ENCODE assay signal across 8 mouse cellular contexts in the genomic region with DNA sequence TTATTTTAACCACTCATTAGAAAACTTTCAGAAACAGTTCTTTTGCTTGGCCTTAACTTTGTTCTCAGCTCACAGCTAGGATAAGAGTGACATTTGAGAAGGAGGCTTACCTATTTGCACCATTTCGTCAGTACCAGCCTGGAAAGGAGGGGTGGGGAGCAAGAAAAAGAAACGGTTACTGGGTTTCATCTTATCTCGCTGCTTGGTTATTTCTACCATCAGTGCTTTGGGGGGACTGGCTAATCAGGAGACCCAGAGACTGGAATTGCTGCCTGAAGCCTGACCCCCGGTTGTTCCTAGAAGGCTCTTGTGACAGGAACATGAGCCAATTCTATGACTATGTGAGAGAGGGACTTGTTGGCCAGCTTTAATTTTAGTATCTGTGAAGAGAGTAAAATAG. TPM values are rescaled to one million over a fixed set of nuclear protein-coding genes. Genes with fewer than 3 reads are reported as not detected.
A peak's percentile ranks its signal among the peaks of the same experiment; 100 is the strongest.
DNase-seq lines count a peak whose midpoint lies in the region; ATAC-seq lines count a peak whose summit lies in the region.

No protein-coding gene starts in this region.

- H3K27me3 ChIP-seq in kidney, embryonic 16.5 days (ENCODE audit: insufficient read depth, low read length) = no peaks in the 10 kb centered on the region
- no peaks in the 10 kb centered on the region for H3K27me3 ChIP-seq in forebrain, embryonic 13.5 days
- H3K27me3 ChIP-seq in limb, embryonic 12.5 days = no peaks in the 10 kb centered on the region
- no peaks in the 10 kb centered on the region for H3K27me3 ChIP-seq in neural tube, embryonic 13.5 days

- no peak overlapping the region for H3K9ac ChIP-seq in kidney, embryonic 16.5 days (replicated peaks; ENCODE audit: low read length)
- no peak overlapping the region; the same call in 1 of the 2 replicates for H3K9ac ChIP-seq in forebrain, embryonic 13.5 days
- H3K9ac ChIP-seq in limb, embryonic 12.5 days (replicated peaks) = no peak overlapping the region
- peak overlapping the region; percentile 84; the same call in 1 of the 2 replicates for H3K9ac ChIP-seq in neural tube, embryonic 13.5 days

- ATAC-seq in kidney, embryonic 16.5 days (ENCODE audit: low FRiP score, low TSS enrichment) = no peak
- ATAC-seq in forebrain, embryonic 13.5 days = no peak
- no peak for ATAC-seq in limb, embryonic 12.5 days (ENCODE audit: insufficient number of reproducible peaks, insufficient read depth, low FRiP score, low TSS enrichment, low read depth)
- no peak for ATAC-seq in neural tube, embryonic 13.5 days (ENCODE audit: low read depth)

- 36% methylated on average over 4 of the region's 4 CpGs for WGBS in kidney, embryonic 16.5 days
- WGBS in forebrain, embryonic 13.5 days = 28% methylated on average over 4 of the region's 4 CpGs
- 28% methylated on average over 4 of the region's 4 CpGs for WGBS in limb, embryonic 12.5 days
- 46% methylated on average over 4 of the region's 4 CpGs for WGBS in neural tube, embryonic 13.5 days

- H3K4me2 ChIP-seq in kidney, embryonic 16.5 days (replicated peaks; ENCODE audit: low read depth, low read length) = peak overlapping the region; percentile 100; the same call in 1 of the 2 replicates
- peak overlapping the region; percentile 100 for H3K4me2 ChIP-seq in forebrain, embryonic 13.5 days
- H3K4me2 ChIP-seq in limb, embryonic 12.5 days = peak overlapping the region; percentile 100
- peak overlapping the region; percentile 100 for H3K4me2 ChIP-seq in neural tube, embryonic 13.5 days

- no peaks in the 10 kb centered on the region for H3K36me3 ChIP-seq in kidney, embryonic 16.5 days (ENCODE audit: insufficient read depth, low read length)
- peaks cover 3% of the 10 kb centered on the region; the same call in 1 of the 2 replicates for H3K36me3 ChIP-seq in forebrain, embryonic 13.5 days (ENCODE audit: poor library complexity, severe bottlenecking)
- peaks cover 4% of the 10 kb centered on the region; the same call in 1 of the 2 replicates for H3K36me3 ChIP-seq in limb, embryonic 12.5 days
- no peaks in the 10 kb centered on the region for H3K36me3 ChIP-seq in neural tube, embryonic 13.5 days

- no peak for DNase-seq in kidney, adult 18-20 months
- no peak for DNase-seq in retina, postnatal 1 day
- no peak for DNase-seq in urinary bladder, postnatal 4 days (ENCODE audit: low spot score in 2 of 2)
- no peak for DNase-seq in adrenal gland, adult 2 months

- peaks cover 5% of the 10 kb centered on the region; the same call in 1 of the 2 replicates for H3K9me3 ChIP-seq in kidney, embryonic 16.5 days (ENCODE audit: low read length)
- no peaks in the 10 kb centered on the region; the same call in 1 of the 2 replicates for H3K9me3 ChIP-seq in forebrain, embryonic 13.5 days (replicated peaks)
- peaks cover 7% of the 10 kb centered on the region; the same call in 1 of the 2 replicates for H3K9me3 ChIP-seq in limb, embryonic 12.5 days
- no peaks in the 10 kb centered on the region for H3K9me3 ChIP-seq in neural tube, embryonic 13.5 days

- peaks cover 6% of the 10 kb centered on the region; the same call in 1 of the 2 replicates for H3K4me1 ChIP-seq in kidney, embryonic 16.5 days (ENCODE audit: insufficient read depth, low read length)
- peaks cover 12% of the 10 kb centered on the region; the same call in 1 of the 2 replicates for H3K4me1 ChIP-seq in forebrain, embryonic 13.5 days
- H3K4me1 ChIP-seq in limb, embryonic 12.5 days (replicated peaks) = peaks cover 12% of the 10 kb centered on the region
- peaks cover 27% of the 10 kb centered on the region for H3K4me1 ChIP-seq in neural tube, embryonic 13.5 days (replicated peaks)

- no peak overlapping the region for H3K4me3 ChIP-seq in kidney, embryonic 16.5 days (ENCODE audit: low read length)
- H3K4me3 ChIP-seq in forebrain, embryonic 13.5 days = peak overlapping the region; percentile 73
- H3K4me3 ChIP-seq in limb, embryonic 12.5 days (replicated peaks) = peak overlapping the region; percentile 64; the same call in 1 of the 2 replicates
- peak overlapping the region; percentile 77 for H3K4me3 ChIP-seq in neural tube, embryonic 13.5 days

- H3K27ac ChIP-seq in kidney, embryonic 16.5 days (ENCODE audit: low read length) = no peak overlapping the region
- H3K27ac ChIP-seq in forebrain, embryonic 13.5 days = no peak overlapping the region
- no peak overlapping the region for H3K27ac ChIP-seq in limb, embryonic 12.5 days
- no peak overlapping the region for H3K27ac ChIP-seq in neural tube, embryonic 13.5 days (replicated peaks)

RNA-seq across cellular contexts. Expression of a gene that starts 1.7 kb away (rescaled TPM):
- 1.7 TPM in 2 replicates for polyA plus RNA-seq in kidney, embryonic 16.5 days (2015; fragmentation: Nextera tagmentation; extraction: Ambion mirVana)
- 6.1 and 6.8 TPM in 2 replicates for polyA plus RNA-seq in forebrain, embryonic 13.5 days (2015; fragmentation: Nextera tagmentation; extraction: Ambion mirVana)
- 4.5 and 5.5 TPM in 2 replicates for polyA plus RNA-seq in limb, embryonic 12.5 days (2016; fragmentation: Nextera tagmentation; extraction: Ambion mirVana)
- polyA plus RNA-seq in neural tube, embryonic 13.5 days (2015; fragmentation: Nextera tagmentation; extraction: Ambion mirVana) = 7.5 and 8.4 TPM in 2 replicates
- total RNA-seq in adrenal gland, adult 2 months (2021) = 1 to 10 TPM; 4.3 to 4.5 TPM
- polyA plus RNA-seq in adrenal gland, adult 2 months (2012; rRNA removed) = 1.7 and 2.3 TPM in 2 replicates
